Mouse (Mus musculus) ZHBTc4 (cell line): ENCODE results near the gene Adnp.

Experiments used
- DNase-seq: peaks from one replicate; pipeline ENCODE4 v3.0.0-alpha.2; 2011; ENCODE audit warnings: low read depth, low spot score

Adnp gene

DNA sequence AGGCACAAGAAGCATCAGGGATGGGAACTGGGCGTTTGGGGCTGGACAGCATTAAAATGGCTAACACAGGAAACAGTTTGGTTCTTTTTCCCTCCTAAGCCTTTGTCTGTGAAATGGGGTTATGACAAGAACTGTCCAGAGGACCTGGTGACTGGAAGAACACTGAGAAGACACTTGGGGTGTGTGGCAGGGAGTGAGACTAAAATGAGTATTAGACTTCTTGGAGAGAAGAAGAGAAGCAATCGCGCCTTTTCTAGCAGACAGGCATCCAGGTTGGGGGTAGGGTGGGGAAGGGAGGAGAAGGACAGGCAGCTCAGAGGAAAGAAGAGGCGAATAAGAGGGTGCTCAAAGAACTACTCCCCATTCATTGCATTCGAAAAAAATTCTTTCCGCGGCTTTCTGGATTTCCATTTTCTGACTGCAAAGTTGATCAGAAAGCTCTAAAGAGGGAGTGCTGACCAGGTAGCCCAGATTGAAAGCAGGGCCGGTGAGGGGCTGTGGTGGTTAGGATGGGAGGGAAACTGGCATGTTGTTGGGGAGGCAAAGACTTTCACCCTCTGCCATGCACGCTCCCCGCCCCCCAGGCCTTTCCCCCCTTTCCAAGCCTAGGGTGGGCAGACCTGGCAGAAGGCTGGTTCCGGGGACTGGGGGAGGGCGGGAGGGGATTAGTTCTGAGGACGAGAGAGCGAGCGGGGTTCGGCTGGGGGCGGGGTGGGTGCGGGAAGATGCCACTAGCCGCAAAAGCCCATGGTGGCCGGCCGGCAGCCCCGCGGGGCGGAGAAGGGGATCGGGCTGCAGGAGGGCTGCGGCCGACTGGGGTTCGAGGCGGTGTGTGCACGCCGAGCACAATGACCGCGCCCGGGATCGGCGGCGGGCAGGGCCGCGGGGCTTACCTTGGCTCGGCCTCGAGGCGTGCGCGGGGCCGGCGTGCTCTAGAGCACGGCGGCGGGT is 956 bp downstream of the Adnp start:
- DNase-seq = peak; percentile 58

GRCm38 (mm10) chr2:168205265-168205664 is 1.6 kb downstream of the Adnp start:
- DNase-seq = peak; percentile 97

- DNase-seq = peak; percentile 60
Measured at GRCm38 (mm10) chr2:168204476-168204999, 2.4 kb downstream of the Adnp start.

GRCm38 (mm10) chr2:168200014-168200691 is 6.8 kb downstream of the Adnp start:
- DNase-seq = no peak

- no peak for DNase-seq
Measured at GRCm38 (mm10) chr2:168199476-168199875, 7.4 kb downstream of the Adnp start.

GRCm38 (mm10) chr2:168198421-168198820 is 8.5 kb downstream of the Adnp start:
- no peak for DNase-seq

GRCm38 (mm10) chr2:168195721-168196120 is 11.2 kb downstream of the Adnp start:
- peak; percentile 26 for DNase-seq

DNA sequence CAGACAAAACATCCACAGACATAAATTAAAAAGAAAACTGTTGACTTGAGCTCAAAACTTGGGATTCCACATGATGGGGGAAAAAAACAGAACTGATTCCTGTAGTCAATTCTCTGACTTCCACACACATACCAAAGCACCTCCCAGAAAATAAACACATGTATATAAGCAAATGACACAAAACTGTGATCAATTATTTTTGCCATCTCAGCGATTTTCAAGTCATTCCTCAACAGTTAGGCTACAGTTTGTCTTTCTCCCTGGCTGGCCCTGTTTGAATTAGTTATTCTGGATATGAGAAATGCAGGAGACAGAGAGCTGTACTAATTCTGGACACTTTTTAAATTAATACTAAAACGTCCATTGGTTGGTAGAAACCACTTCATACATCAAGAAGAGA is 13.2 kb downstream of the Adnp start:
- no peak for DNase-seq

- DNase-seq = no peak
Measured at GRCm38 (mm10) chr2:168191856-168192255, 15.1 kb downstream of the Adnp start.

GRCm38 (mm10) chr2:168175946-168176345 is 31.0 kb downstream of the Adnp start:
- DNase-seq = peak; percentile 62

DNA sequence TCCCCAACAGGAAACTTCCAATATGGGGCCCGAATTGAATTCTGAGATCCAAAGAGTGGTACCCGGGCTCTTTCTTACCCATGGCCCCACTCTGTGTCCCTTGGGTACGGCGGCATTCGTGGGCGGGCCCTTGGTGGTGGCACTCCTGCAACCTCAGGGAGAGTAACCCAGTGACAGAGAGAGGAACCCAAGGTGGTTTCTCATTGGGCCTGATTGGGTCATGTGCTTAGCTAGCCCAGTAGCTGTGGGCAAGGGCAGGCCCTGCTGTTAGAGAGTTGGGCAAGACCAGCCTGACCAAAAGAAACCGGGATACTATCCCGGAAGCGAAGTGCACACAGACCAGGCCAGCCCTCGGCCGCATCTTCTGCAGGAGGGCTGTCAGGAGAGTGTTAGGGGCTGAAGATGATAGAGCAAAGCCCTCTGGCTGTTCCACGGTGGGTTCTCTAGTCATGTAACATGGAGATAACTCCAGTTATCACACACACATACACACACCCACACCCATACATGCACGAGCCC is 36.7 kb downstream of the Adnp start:
- peak; percentile 59 for DNase-seq

DNA sequence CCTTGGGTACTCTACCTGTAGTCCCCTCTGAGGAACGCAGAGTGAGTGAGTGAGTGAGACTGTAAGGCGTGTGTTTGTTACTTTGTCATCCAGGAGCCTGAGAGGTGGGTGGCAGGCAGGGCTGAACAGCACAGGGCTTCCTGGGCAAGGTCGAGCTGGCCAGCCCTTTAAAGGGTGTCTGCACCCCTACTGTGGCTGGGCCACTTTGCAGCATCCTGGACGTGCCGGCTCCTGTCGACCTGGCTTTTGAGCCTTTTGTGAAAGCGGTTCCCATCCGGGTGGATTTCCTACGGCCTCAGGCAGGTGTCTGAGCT is 37.2 kb downstream of the Adnp start:
- no peak for DNase-seq

DNA sequence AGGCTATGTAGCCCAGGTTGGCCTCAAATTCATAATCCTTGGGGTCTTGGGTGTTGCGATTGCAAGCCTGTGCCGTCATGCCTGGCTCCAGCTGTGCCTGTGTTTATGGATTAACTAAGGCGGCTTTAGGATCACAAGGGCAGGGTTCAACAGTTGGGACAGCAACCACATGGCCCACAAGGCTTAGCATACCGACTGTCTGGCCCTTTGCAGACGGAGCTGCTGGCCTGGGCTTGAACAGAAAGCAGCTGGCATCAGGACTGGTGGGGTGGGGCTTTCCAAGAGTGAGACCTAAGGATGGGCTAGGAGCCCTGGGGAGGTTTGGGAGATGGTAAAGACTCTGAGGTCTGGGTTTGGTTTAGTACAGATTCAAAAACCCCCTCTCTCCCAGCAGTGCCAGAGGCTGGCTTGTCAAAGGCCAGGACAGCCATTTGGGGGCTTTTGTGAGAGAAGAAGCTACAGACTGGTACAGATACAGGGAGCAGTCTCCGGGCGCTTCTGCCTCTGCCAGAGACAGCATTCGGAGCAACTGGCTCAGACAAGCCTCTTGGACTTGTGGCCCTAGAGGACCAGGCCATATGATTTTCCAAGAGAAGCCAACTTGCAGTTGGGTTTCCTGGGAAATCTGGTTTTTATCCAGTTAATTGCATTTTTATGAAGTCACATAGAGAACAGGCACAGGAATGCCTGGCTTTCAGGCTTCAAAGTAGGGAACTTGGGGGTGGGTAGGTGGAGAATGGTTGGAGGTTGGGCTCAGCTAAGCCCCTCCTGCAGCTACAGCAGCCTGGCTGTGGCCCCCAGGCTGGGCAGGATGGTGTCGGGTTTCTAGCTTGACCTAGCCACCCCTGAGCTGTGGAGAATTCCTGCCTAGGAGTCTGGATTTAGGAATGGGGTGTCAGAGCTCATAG is 37.8 kb downstream of the Adnp start:
- peak; percentile 68 for DNase-seq

DNA sequence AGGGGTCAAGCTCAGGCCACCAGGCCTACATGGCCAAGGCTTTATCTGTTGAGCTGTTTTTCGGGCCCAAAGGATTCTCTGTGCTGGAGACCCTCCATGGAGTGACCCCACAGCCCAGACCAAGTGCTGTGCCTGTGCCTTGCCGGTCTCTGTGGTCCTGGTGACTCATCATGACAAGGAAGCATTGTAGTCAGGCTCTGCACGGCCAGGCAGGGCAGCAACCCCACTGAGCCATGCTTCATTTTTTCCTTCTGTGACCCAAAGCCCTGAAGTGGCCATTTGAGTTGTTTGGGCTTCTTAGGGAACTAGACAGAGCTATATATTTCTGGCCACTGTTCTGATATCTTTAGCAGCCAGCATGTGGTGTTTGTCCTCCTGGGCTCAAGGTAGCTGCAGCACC is 39.1 kb downstream of the Adnp start:
- DNase-seq = no peak

DNA sequence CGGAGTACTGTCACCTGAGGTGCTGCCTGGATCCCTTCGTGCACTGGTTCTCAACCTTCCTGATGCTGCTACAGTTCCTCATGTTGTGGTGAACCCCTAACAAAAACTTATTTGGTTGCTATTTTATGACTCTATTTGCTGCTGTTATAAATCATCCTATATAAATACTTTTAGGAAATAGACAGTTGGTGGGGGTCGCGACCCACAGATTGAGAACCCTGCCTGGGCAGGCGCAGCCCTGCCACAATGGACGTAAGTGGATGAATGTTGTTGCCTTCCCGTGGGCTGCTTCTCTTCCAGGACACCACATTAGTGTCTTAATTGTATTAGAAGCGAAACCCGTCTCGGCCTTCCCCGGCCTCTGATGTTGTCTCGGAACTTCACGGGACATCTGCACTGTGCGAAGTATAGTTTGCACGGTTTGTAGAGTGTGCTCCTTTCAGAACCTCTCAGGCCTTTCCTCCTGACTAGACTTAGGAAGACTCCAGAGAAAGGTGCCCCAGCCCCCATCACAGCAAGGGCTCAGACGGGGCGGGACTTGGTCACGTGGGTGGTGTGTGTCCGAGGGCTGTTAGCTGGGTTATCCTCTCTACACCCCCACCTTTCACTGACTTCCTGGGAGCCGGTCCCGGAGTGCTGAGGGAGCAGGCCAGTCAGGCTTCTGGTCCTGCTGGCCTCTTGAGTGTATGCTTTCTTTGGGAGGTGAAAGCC is 40.0 kb downstream of the Adnp start:
- DNase-seq = peak; percentile 81

GRCm38 (mm10) chr2:168161978-168162377 is 44.9 kb downstream of the Adnp start:
- DNase-seq = peak; percentile 61

GRCm38 (mm10) chr2:168161514-168161971 is 45.4 kb downstream of the Adnp start:
- peak; percentile 73 for DNase-seq

- DNase-seq = no peak
Measured at GRCm38 (mm10) chr2:168160370-168160930, 46.5 kb downstream of the Adnp start.

GRCm38 (mm10) chr2:168158911-168159711 is 47.8 kb downstream of the Adnp start:
- peak; percentile 83 for DNase-seq
